Mouse (Mus musculus) erythroblast, embryonic 14.5 days (primary cell): ENCODE results near the gene Tial1.

Source experiments
- GATA1 ChIP-seq: IDR thresholded peaks from 2 replicates; pipeline ENCODE4 v1.6.1; 2012; ENCODE audit warnings: low read length, inconsistent platforms, mixed read lengths
- TAL1 ChIP-seq: IDR thresholded peaks from 3 replicates; pipeline ENCODE4 v1.6.1; 2012; ENCODE audit warnings: low read length, inconsistent platforms, mixed read lengths

DNA sequence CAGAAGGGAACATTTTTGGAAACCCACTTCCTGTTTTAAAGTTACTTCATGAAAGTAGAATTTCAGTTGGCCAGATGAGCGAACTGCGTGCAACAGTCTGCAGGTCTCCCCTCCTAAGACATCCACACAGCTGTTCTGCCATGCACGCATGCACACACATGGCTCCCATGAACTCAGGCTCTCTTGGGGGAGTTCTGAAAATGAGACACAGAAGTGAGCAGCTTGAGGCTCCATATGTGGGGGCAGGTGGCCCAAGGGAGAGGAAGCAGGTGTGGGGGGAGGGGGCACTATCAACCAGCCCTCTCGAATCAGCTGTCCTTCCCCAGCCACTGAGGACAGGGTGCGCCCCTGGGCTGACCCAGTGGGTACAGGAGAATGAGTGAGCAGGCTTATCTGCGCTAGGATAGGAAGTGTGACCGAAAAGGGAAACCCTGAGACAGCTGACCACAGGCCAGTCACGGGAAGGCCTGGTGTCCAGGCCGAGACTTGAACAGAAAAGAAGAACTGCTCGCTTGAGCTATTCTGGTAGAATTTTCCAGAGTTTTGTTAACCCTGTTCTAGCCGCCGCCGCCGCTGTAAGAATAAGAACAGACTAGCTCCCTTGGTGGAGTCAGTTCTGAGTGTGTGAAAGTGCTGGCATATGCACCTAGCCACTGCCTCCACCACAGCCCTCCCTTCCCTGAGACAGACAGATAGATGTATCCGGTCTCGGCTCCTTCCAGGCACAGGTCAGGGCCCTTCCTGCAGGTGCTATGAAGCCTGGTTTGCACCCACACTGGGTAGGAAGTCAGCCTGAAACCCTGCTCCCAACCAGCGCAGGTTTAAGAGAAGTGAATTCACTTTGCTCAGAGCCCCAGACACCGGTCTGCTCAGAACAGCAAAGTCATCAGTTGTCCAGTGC is 69.2 kb downstream of the Tial1 start:
- no peak for TF ChIP-seq GATA1
- no peak for TF ChIP-seq TAL1
